Mouse (Mus musculus) E14TG2a.4 (cell line): ENCODE measurements around the gene Mast4.

Source experiments
- H3K27me3 ChIP-seq: 2 replicates; pipeline ENCODE4 v1.6.1; 2014; ENCODE audit warnings: low read length, control low read depth; ENCODE audit not compliant: insufficient read depth
- H3K36me3 ChIP-seq: 2 replicates; pipeline ENCODE4 v1.6.1; 2014; ENCODE audit warnings: low read length, control low read depth; ENCODE audit not compliant: insufficient read depth
- H3K4me1 ChIP-seq: replicated peaks from 2 replicates; pipeline ENCODE4 v1.6.1; 2014; ENCODE audit warnings: low read depth, low read length, control low read depth
- H3K4me3 ChIP-seq: replicated peaks from 2 replicates; pipeline ENCODE4 v1.5.1; 2014; ENCODE audit warnings: mild to moderate bottlenecking, low read length
- H3K9me3 ChIP-seq: 2 replicates; pipeline ENCODE4 v1.6.1; 2014; ENCODE audit warnings: low read length, control low read depth
- CTCF ChIP-seq: conservative IDR thresholded peaks from 2 replicates; pipeline ENCODE4 v1.5.1; 2014; ENCODE audit warnings: low read length
- NANOG ChIP-seq: IDR thresholded peaks from 2 replicates; pipeline ENCODE4 v1.6.1; 2014; ENCODE audit warnings: borderline replicate concordance, low read length, mixed read lengths
- POU5F1 ChIP-seq: IDR thresholded peaks from 2 replicates; pipeline ENCODE4 v1.6.1; 2014; ENCODE audit warnings: low read length, borderline replicate concordance

The Mast4 gene

GRCm38 (mm10) chr13:102726876-102727275 lies 607.4 kb downstream of the Mast4 start:
- TF ChIP-seq NANOG, result no peak
- no peak for TF ChIP-seq POU5F1
- no peak for TF ChIP-seq CTCF
- Histone ChIP-seq H3K9me3 (no peaks in the 10 kb centered on the region), H3K36me3 (no peaks in the 10 kb centered on the region), H3K4me1 (peaks cover 7% of the 10 kb centered on the region), H3K4me3 (no peak overlapping the region), H3K27me3 (no peaks in the 10 kb centered on the region)

GRCm38 (mm10) chr13:102725906-102726305 lies 608.4 kb downstream of the Mast4 start:
- H3K9me3 ChIP-seq, result no peaks in the 10 kb centered on the region
- peaks cover 7% of the 10 kb centered on the region for H3K4me1 ChIP-seq
- no peak overlapping the region for H3K4me3 ChIP-seq
- no peaks in the 10 kb centered on the region for H3K36me3 ChIP-seq
- no peak for TF ChIP-seq NANOG
- TF ChIP-seq POU5F1, result no peak
- no peak for TF ChIP-seq CTCF
- H3K27me3 ChIP-seq, result no peaks in the 10 kb centered on the region

- no peaks in the 10 kb centered on the region for H3K27me3 ChIP-seq
- no peak overlapping the region for H3K4me3 ChIP-seq
- no peaks in the 10 kb centered on the region for H3K36me3 ChIP-seq
- H3K9me3 ChIP-seq, result no peaks in the 10 kb centered on the region
- H3K4me1 ChIP-seq, result peaks cover 7% of the 10 kb centered on the region
- TF ChIP-seq CTCF, result no peak
- TF ChIP-seq NANOG, result no peak
- no peak for TF ChIP-seq POU5F1
Measured at GRCm38 (mm10) chr13:102725416-102725815, 608.9 kb downstream of the Mast4 start.

GRCm38 (mm10) chr13:102716973-102717372 lies 617.3 kb downstream of the Mast4 start:
- no peak overlapping the region for H3K4me3 ChIP-seq
- H3K27me3 ChIP-seq, result no peaks in the 10 kb centered on the region
- no peak for TF ChIP-seq POU5F1
- no peak for TF ChIP-seq NANOG
- no peak for TF ChIP-seq CTCF
- H3K9me3 ChIP-seq, result no peaks in the 10 kb centered on the region
- no peaks in the 10 kb centered on the region for H3K36me3 ChIP-seq
- H3K4me1 ChIP-seq, result no peaks in the 10 kb centered on the region

GRCm38 (mm10) chr13:102700744-102701143 lies 633.6 kb downstream of the Mast4 start:
- Histone ChIP-seq H3K4me3 (no peak overlapping the region), H3K36me3 (no peaks in the 10 kb centered on the region), H3K27me3 (no peaks in the 10 kb centered on the region), H3K9me3 (no peaks in the 10 kb centered on the region), H3K4me1 (peaks cover 36% of the 10 kb centered on the region)
- no peak for TF ChIP-seq CTCF
- TF ChIP-seq NANOG, result no peak
- TF ChIP-seq POU5F1, result no peak

- Histone ChIP-seq H3K36me3 (no peaks in the 10 kb centered on the region), H3K4me1 (peaks cover 40% of the 10 kb centered on the region), H3K27me3 (no peaks in the 10 kb centered on the region), H3K9me3 (no peaks in the 10 kb centered on the region), H3K4me3 (no peak overlapping the region)
- TF ChIP-seq POU5F1 (no peak), CTCF (no peak), NANOG (no peak)
Measured at GRCm38 (mm10) chr13:102700176-102700575, 634.1 kb downstream of the Mast4 start.

- TF ChIP-seq POU5F1, result no peak
- TF ChIP-seq CTCF, result no peak
- TF ChIP-seq NANOG, result no peak
- no peaks in the 10 kb centered on the region for H3K27me3 ChIP-seq
- peaks cover 42% of the 10 kb centered on the region for H3K4me1 ChIP-seq
- H3K4me3 ChIP-seq, result peak overlapping the region; percentile 70
- H3K36me3 ChIP-seq, result no peaks in the 10 kb centered on the region
- no peaks in the 10 kb centered on the region for H3K9me3 ChIP-seq
Measured at GRCm38 (mm10) chr13:102698751-102699323, 635.5 kb downstream of the Mast4 start.

GRCm38 (mm10) chr13:102698335-102698734 lies 636.0 kb downstream of the Mast4 start:
- peak overlapping the region; percentile 70 for H3K4me3 ChIP-seq
- no peaks in the 10 kb centered on the region for H3K36me3 ChIP-seq
- no peak for TF ChIP-seq CTCF
- TF ChIP-seq POU5F1, result no peak
- no peak for TF ChIP-seq NANOG
- no peaks in the 10 kb centered on the region for H3K9me3 ChIP-seq
- H3K4me1 ChIP-seq, result peaks cover 46% of the 10 kb centered on the region
- no peaks in the 10 kb centered on the region for H3K27me3 ChIP-seq
